Mouse (Mus musculus) MEL (cell line): ENCODE data around the gene Igtp. TPM values are rescaled to one million over a fixed set of nuclear protein-coding genes. Genes with fewer than 3 reads are reported as not detected.

Source experiments
- DNase-seq: peaks from one replicate; pipeline ENCODE4 v3.0.0; 2011; ENCODE audit warnings: low read depth, low spot score
- H3K27ac ChIP-seq: 2 replicates; pipeline ENCODE4 v1.5.1; 2012; ENCODE audit warnings: low read depth, mild to moderate bottlenecking, control low read depth, low read length, moderate library complexity; ENCODE audit not compliant: control insufficient read depth
- H3K27me3 ChIP-seq, 2 experiments: fragments of 150-350 bp in 1 of 2; sonication (generic) in 1 of 2; 2 replicates each; pipeline ENCODE4 v1.6.1; 2012; ENCODE audit warnings: low read length in 2 of 2, mild to moderate bottlenecking in 2 of 2, improper control_type of control experiment in 1 of 2, moderate library complexity in 1 of 2; ENCODE audit not compliant: insufficient read depth in 2 of 2, control insufficient read depth in 1 of 2
- H3K36me3 ChIP-seq, 2 experiments: 2 replicates each; pipeline ENCODE4 v1.6.1; 2012 to 2014; ENCODE audit warnings: low read length in 2 of 2, improper control_type of control experiment in 1 of 2, inconsistent platforms in 1 of 2, mild to moderate bottlenecking in 1 of 2; ENCODE audit not compliant: insufficient read depth in 2 of 2, control insufficient read depth in 1 of 2
- H3K4me1 ChIP-seq, 2 experiments: fragments of 150-350 bp in 1 of 2; sonication (generic) in 1 of 2; 2 replicates each; pipeline ENCODE4 v1.6.1; 2012; ENCODE audit warnings: low read length in 2 of 2, improper control_type of control experiment in 1 of 2, mild to moderate bottlenecking in 1 of 2; ENCODE audit not compliant: insufficient read depth in 2 of 2, control insufficient read depth in 1 of 2
- H3K4me3 ChIP-seq, 2 experiments: fragments of 150-350 bp in 1 of 2; sonication (generic) in 1 of 2; 2 replicates each; pipeline ENCODE4 v1.5.1; 2012; ENCODE audit warnings: low read depth in 2 of 2, low read length in 2 of 2, mild to moderate bottlenecking in 2 of 2, moderate library complexity in 2 of 2, control low read depth in 1 of 2, improper control_type of control experiment in 1 of 2; ENCODE audit not compliant: control insufficient read depth in 1 of 2, insufficient read depth in 1 of 2
- H3K79me2 ChIP-seq: 2 replicates; pipeline ENCODE4 v1.6.1; 2012; ENCODE audit warnings: mild to moderate bottlenecking, low read length, moderate library complexity; ENCODE audit not compliant: control insufficient read depth, poor library complexity, insufficient read depth
- H3K9ac ChIP-seq: 2 replicates; pipeline ENCODE4 v1.6.1; 2012; ENCODE audit warnings: low read depth, mild to moderate bottlenecking, control low read depth, low read length, moderate library complexity; ENCODE audit not compliant: control insufficient read depth, poor library complexity, severe bottlenecking
- H3K9me3 ChIP-seq: fragments of 150-350 bp; sonication (generic); replicated peaks from 2 replicates; pipeline ENCODE4 v1.6.1; 2012; ENCODE audit warnings: mild to moderate bottlenecking, low read length, improper control_type of control experiment, moderate library complexity; ENCODE audit not compliant: insufficient read depth
- BHLHE40 ChIP-seq: IDR thresholded peaks from 2 replicates; pipeline ENCODE4 v1.6.1; 2012; ENCODE audit warnings: low read depth, mild to moderate bottlenecking, inconsistent platforms, low read length, improper control_type of control experiment, borderline replicate concordance
- CHD2 ChIP-seq: IDR thresholded peaks from 2 replicates; pipeline ENCODE4 v1.6.1; 2011; ENCODE audit warnings: low read length, improper control_type of control experiment
- ELF1 ChIP-seq: IDR thresholded peaks from 2 replicates; pipeline ENCODE4 v1.6.1; 2014; ENCODE audit warnings: low read depth, mild to moderate bottlenecking, inconsistent platforms, low read length, improper control_type of control experiment, moderate library complexity
- EP300 ChIP-seq, 2 experiments: IDR thresholded peaks; 2 replicates each; pipeline ENCODE4 v1.6.1; 2011; ENCODE audit warnings: improper control_type of control experiment in 2 of 2, low read length in 2 of 2, low read depth in 1 of 2, mild to moderate bottlenecking in 1 of 2
- ETS1 ChIP-seq: IDR thresholded peaks from 2 replicates; pipeline ENCODE4 v1.6.1; 2012; ENCODE audit warnings: low read depth, mild to moderate bottlenecking, inconsistent platforms, low read length, improper control_type of control experiment, moderate library complexity
- GABPA ChIP-seq: IDR thresholded peaks from 2 replicates; pipeline ENCODE4 v1.6.1; 2012; ENCODE audit warnings: low read depth, mild to moderate bottlenecking, inconsistent platforms, low read length, improper control_type of control experiment, moderate library complexity
- GATA1 ChIP-seq: IDR thresholded peaks from 2 replicates; pipeline ENCODE4 v1.6.1; 2011; ENCODE audit warnings: low read depth, low read length, improper control_type of control experiment
- MAFK ChIP-seq: IDR thresholded peaks from 2 replicates; pipeline ENCODE4 v1.6.1; 2011; ENCODE audit warnings: low read depth, mild to moderate bottlenecking, low read length, improper control_type of control experiment, borderline replicate concordance
- MAX ChIP-seq: IDR thresholded peaks from 2 replicates; pipeline ENCODE4 v1.6.1; 2011; ENCODE audit warnings: low read length, improper control_type of control experiment
- MAZ ChIP-seq: IDR thresholded peaks from 2 replicates; pipeline ENCODE4 v1.6.1; 2012; ENCODE audit warnings: low read depth, mild to moderate bottlenecking, inconsistent platforms, low read length, improper control_type of control experiment
- MEF2A ChIP-seq: IDR thresholded peaks from 2 replicates; pipeline ENCODE4 v1.6.1; 2014; ENCODE audit warnings: low read depth, mild to moderate bottlenecking, inconsistent platforms, low read length, improper control_type of control experiment; ENCODE audit not compliant: poor library complexity, insufficient replicate concordance, severe bottlenecking; ENCODE audit errors: extremely low read depth
- MXI1 ChIP-seq: IDR thresholded peaks from 2 replicates; pipeline ENCODE4 v1.6.1; 2011; ENCODE audit warnings: mild to moderate bottlenecking, low read depth, low read length, improper control_type of control experiment
- MYB ChIP-seq: IDR thresholded peaks from 2 replicates; pipeline ENCODE4 v1.6.1; 2011; ENCODE audit warnings: mild to moderate bottlenecking, low read depth, low read length, improper control_type of control experiment
- MYC ChIP-seq: IDR thresholded peaks from 2 replicates; pipeline ENCODE4 v1.6.1; 2011; ENCODE audit warnings: low read depth, mild to moderate bottlenecking, low read length, improper control_type of control experiment, moderate library complexity
- NELFE ChIP-seq: IDR thresholded peaks from 2 replicates; pipeline ENCODE4 v1.6.1; 2011; ENCODE audit warnings: low read depth, low read length, improper control_type of control experiment
- NRF1 ChIP-seq: IDR thresholded peaks from 2 replicates; pipeline ENCODE4 v1.6.1; 2014; ENCODE audit warnings: low read depth, mild to moderate bottlenecking, inconsistent platforms, low read length, improper control_type of control experiment, moderate library complexity; ENCODE audit not compliant: poor library complexity, insufficient read depth, severe bottlenecking
- POLR2AphosphoS2 ChIP-seq: IDR thresholded peaks from 2 replicates; pipeline ENCODE4 v1.6.1; 2011; ENCODE audit warnings: low read length, improper control_type of control experiment
- SIN3A ChIP-seq: IDR thresholded peaks from 2 replicates; pipeline ENCODE4 v1.6.1; 2012; ENCODE audit warnings: low read length, improper control_type of control experiment, inconsistent platforms
- TAL1 ChIP-seq: IDR thresholded peaks from 2 replicates; pipeline ENCODE4 v1.6.1; 2012; ENCODE audit warnings: mild to moderate bottlenecking, inconsistent platforms, low read length, moderate library complexity, mixed read lengths
- TBP ChIP-seq: IDR thresholded peaks from 2 replicates; pipeline ENCODE4 v1.8.0; 2011; ENCODE audit warnings: low read depth, low read length, improper control_type of control experiment
- TCF12 ChIP-seq: IDR thresholded peaks from 2 replicates; pipeline ENCODE4 v1.6.1; 2014; ENCODE audit warnings: low read depth, mild to moderate bottlenecking, inconsistent platforms, low read length, improper control_type of control experiment, moderate library complexity
- UBTF ChIP-seq: IDR thresholded peaks from 2 replicates; pipeline ENCODE4 v1.6.1; 2012; ENCODE audit warnings: low read depth, mild to moderate bottlenecking, inconsistent platforms, low read length, improper control_type of control experiment, moderate library complexity, borderline replicate concordance; ENCODE audit not compliant: insufficient read depth
- USF1 ChIP-seq: IDR thresholded peaks from 2 replicates; pipeline ENCODE4 v1.6.1; 2014; ENCODE audit warnings: low read depth, mild to moderate bottlenecking, inconsistent platforms, low read length, improper control_type of control experiment, moderate library complexity
- USF2 ChIP-seq, 2 experiments: IDR thresholded peaks; 2 replicates each; pipeline ENCODE4 v1.6.1; 2011 to 2012; ENCODE audit warnings: improper control_type of control experiment in 2 of 2, low read length in 2 of 2, borderline replicate concordance in 1 of 2, inconsistent platforms in 1 of 2, low read depth in 1 of 2, mild to moderate bottlenecking in 1 of 2; ENCODE audit not compliant: insufficient read depth in 1 of 2
- ZMIZ1 ChIP-seq: IDR thresholded peaks from 2 replicates; pipeline ENCODE4 v1.6.1; 2012; ENCODE audit warnings: low read depth, mild to moderate bottlenecking, inconsistent platforms, low read length, improper control_type of control experiment, moderate library complexity
- polyA plus RNA-seq, 2 experiments: library from polyadenylated mRNA; stranded (reverse) in 1 of 2; unstranded in 1 of 2; fragments of >175 nt in 1 of 2; fragments of >200 nt in 1 of 2; gene quantifications; 2 replicates each; pipeline versions ENCODE4 v1.2.1 to v1.2.4; 2012; ENCODE audit warnings: low replicate concordance in 2 of 2, low read depth in 1 of 2; ENCODE audit not compliant: insufficient read length in 2 of 2, insufficient read depth in 1 of 2, missing spikeins in 1 of 2
- total RNA-seq: library from RNA; depleted of rRNA; stranded (reverse); fragments of 300-350 nt; gene quantifications from 2 replicates; pipeline ENCODE4 v1.2.3, GENCODE M21; 2012

Igtp gene
- total and polyA plus RNA-seq, 3 experiments: 3.6 to 3.7 TPM; not detected in 1

DNA sequence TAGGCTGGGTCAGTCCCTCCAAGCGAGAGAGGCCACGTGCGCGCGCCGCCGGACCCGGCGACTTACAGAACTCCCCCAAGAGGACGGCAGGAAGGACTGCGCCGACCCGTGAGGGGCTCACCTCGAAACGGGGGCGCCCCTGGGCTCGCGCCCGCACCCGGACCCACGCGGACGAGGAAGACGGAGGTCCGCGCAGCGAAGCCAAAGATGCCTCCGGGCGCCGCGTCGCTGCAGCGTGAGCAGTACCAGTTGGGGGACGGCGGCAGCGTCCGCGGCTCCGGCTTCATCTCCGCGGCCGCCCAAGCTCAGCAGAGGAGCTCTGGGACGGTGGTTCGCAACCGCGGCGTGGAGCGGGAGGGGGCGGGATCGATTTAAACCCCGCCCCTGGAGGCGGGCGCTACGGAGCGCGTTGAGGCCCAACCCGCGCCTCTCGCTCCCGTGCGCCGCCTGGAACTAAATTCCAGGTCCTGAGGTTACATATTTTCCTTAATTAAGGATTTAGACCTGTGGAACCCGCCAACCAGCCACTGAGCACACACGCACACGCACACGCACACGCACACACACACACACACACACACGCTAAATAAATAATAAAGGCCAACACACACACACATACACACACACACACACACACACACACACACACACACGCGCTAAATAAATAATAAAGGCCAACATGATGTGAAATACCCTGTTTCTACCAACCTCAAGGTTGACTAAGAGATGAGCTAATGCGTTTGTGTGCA is 31.0 kb upstream of the Igtp start, which contains the start of gene Gemin5 (continued):
- TF ChIP-seq MEF2A: no peak
- TF ChIP-seq MXI1: peak; percentile 95
- TF ChIP-seq MYB: no peak
- TF ChIP-seq ZMIZ1: peak; percentile 61; the same call in 1 of the 2 replicates
- 0 out of 2 replicates have a peak, but pooled peaks have one; percentile 9 for TF ChIP-seq USF1
- TF ChIP-seq MAZ: no peak; the same call in 1 of the 2 replicates
- TF ChIP-seq TBP: peak; percentile 47
- no peak for TF ChIP-seq GABPA

DNA sequence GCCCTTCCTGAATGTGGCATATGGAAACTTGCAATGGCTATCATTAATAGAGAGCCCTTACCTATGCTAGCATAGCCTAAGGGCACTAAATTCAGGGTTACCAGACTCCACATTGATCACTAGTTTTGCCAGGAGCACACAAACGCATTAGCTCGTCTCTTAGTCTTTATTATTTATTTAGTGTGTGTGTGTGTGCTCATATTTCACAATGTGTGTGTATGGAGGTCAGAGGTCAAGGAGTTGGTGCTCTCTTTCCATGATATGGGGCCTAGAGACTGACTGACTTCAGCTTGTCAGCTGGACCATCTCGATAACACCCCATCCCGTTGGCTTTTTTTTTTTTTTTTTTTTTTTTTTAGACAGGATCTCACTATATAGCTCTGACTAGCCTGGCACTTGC is 29.7 kb upstream of the Igtp start:
- peaks cover 29% of the 10 kb centered on the region for H3K79me2 ChIP-seq
- H3K9ac ChIP-seq: no peak overlapping the region
- H3K36me3 ChIP-seq: peaks cover 13 to 20% of the 10 kb centered on the region in 2 experiments
- DNase-seq: no peak
- no peak overlapping the region for H3K27ac ChIP-seq
- no peaks in the 10 kb centered on the region for H3K9me3 ChIP-seq
- no peak overlapping the region for H3K4me3 ChIP-seq
- H3K27me3 ChIP-seq: no peaks in the 10 kb centered on the region
- no peak for TF ChIP-seq BHLHE40
- peaks cover 4 to 8% of the 10 kb centered on the region in 2 experiments for H3K4me1 ChIP-seq

DNA sequence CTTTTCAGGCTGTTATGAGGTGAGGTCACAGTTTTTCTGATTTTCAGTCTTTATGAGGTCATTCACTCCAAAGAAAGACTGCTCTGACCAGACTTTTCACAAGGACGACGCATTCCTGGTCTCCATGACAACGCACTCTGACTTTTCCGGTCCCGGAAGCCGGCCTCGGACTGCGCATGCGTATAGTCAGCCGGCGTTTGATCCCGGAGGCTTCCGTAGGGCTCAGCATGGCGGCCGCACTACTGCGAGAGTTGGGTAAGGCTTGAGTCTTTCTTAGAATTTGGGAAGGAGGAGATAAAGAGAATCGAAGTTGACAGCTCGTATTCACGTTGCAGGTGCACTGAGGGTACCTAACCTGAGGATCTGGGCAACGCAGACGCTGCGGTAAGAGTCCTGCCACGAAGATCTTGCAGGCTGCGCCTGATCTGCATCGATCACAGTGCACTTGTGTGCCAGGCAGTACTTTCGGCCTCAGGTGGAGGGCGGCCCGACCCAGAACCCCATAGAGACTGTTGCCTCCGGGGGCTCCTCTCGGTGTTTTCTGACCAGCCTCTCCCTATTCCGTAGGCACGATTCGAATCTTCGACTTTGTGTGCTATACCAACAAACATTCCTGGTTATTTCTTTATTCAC is 27.8 kb upstream of the Igtp start, which contains the start of gene Mrpl22:
TSS of gene Mrpl22 (plus strand) at position 203 of the 633 bp plus-strand sequence.
- Histone ChIP-seq H3K4me3 (peak within 1 kb of the TSS; percentile 83 to 95), H3K9me3 (no peaks in the 10 kb centered on the region), H3K4me1 (peaks cover 4 to 8% of the 10 kb centered on the region in 2 experiments), H3K36me3 (peaks cover 13 to 19% of the 10 kb centered on the region in 2 experiments; a peak in 3 of 4 replicates), H3K79me2 (peaks cover 21% of the 10 kb centered on the region), H3K27me3 (no peaks in the 10 kb centered on the region), H3K9ac (peak within 1 kb of the TSS; percentile 81), H3K27ac (peak within 1 kb of the TSS; percentile 72)
- DNase-seq: peak; percentile 99
- TF ChIP-seq MYC (peak; percentile 93), EP300 (IDR thresholded peaks at IDR 0.05; ENCODE audit: low read depth in 1 of 2, low read length in 2 of 2) (peak in 1 of 2 experiments; percentile 8; a peak in 1 of 4 replicates), BHLHE40 (no peak), ZMIZ1 (peak; percentile 76), ELF1 (peak; percentile 99), MAZ (no peak), TCF12 (peak; percentile 81), POLR2AphosphoS2 (peak; percentile 87), SIN3A (peak; percentile 99), TBP (peak; percentile 91), MAFK (no peak), NELFE (peak; percentile 93), USF1 (0 out of 2 replicates have a peak, but pooled peaks have one; percentile 12), MAX (peak; percentile 77), GABPA (no peak), UBTF (no peak), TAL1 (no peak), NRF1 (peak; percentile 93), ETS1 (peak; percentile 57; the same call in 1 of the 2 replicates), USF2 (IDR thresholded peaks at IDR 0.05; ENCODE audit: borderline replicate concordance in 1 of 2, insufficient read depth in 1 of 2, low read depth in 1 of 2, low read length in 2 of 2) (no peak), GATA1 (no peak), CHD2 (peak; percentile 88)
